Mouse (Mus musculus) liver, adult 2 months (tissue): ENCODE measurements around the gene Dytn. TPM values are rescaled to one million over a fixed set of nuclear protein-coding genes. Genes with fewer than 3 reads are reported as not detected.

ENCODE experiments used
- DNase-seq: peaks from one replicate; pipeline ENCODE4 v3.0.0-alpha.2; 2011; ENCODE audit warnings: low read depth, low spot score; ENCODE audit errors: extremely low read depth
- H3K27ac ChIP-seq: fragments of 200-500 bp; replicated peaks from 2 replicates; pipeline ENCODE4 v1.5.1; 2012; ENCODE audit warnings: low read depth, mild to moderate bottlenecking, control low read depth, inconsistent platforms, low read length; ENCODE audit not compliant: insufficient read depth
- H3K27me3 ChIP-seq: fragments of 200-500 bp; 2 replicates; pipeline ENCODE4 v1.6.1; 2012; ENCODE audit warnings: mild to moderate bottlenecking, moderate library complexity, low read length, inconsistent platforms; ENCODE audit not compliant: control insufficient read depth, insufficient read depth
- H3K36me3 ChIP-seq: fragments of 200-500 bp; 2 replicates; pipeline ENCODE4 v1.6.1; 2012; ENCODE audit warnings: low read length, inconsistent platforms; ENCODE audit not compliant: control insufficient read depth, insufficient read depth
- H3K4me1 ChIP-seq: fragments of 200-500 bp; 2 replicates; pipeline ENCODE4 v1.6.1; 2011; ENCODE audit warnings: low read length; ENCODE audit not compliant: control insufficient read depth, insufficient read depth
- H3K4me3 ChIP-seq: fragments of 200-500 bp; 2 replicates; pipeline ENCODE4 v1.5.1; 2011; ENCODE audit warnings: low read depth, mild to moderate bottlenecking, control low read depth, low read length, moderate library complexity; ENCODE audit not compliant: insufficient read depth
- H3K79me2 ChIP-seq: fragments of 200-500 bp; 2 replicates; pipeline ENCODE4 v1.6.1; 2012; ENCODE audit warnings: inconsistent platforms, mild to moderate bottlenecking, low read length, moderate library complexity; ENCODE audit not compliant: control insufficient read depth, insufficient read depth
- H3K9ac ChIP-seq: fragments of 200-500 bp; 2 replicates; pipeline ENCODE4 v1.6.1; 2012; ENCODE audit warnings: low read depth, mild to moderate bottlenecking, control low read depth, inconsistent platforms, low read length
- CTCF ChIP-seq: fragments of 200-500 bp; IDR thresholded peaks from 2 replicates; pipeline ENCODE4 v1.5.1; 2011; ENCODE audit warnings: low read depth, low read length, control low read depth
- POLR2A ChIP-seq: fragments of 200-500 bp; IDR thresholded peaks from 2 replicates; pipeline ENCODE4 v1.6.1; 2011; ENCODE audit warnings: low read length, control low read depth; ENCODE audit not compliant: insufficient read depth; ENCODE audit errors: extremely low read depth
- WGBS: fragments of 180-500 bp; shearing (Covaris S2); methylation state at CpG from one replicate; pipeline ENCODE4 v1.1.7; 2018; 5-methylcytosine and 5-hydroxymethylcytosine counted together
- polyA plus RNA-seq: library from polyadenylated mRNA; depleted of rRNA; stranded (reverse); fragments of >200 nt; gene quantifications from 2 replicates; pipeline ENCODE4 v1.2.3, GENCODE M21; 2012
- total RNA-seq: library from RNA; depleted of rRNA; stranded (reverse); fragments of >200 nt; gene quantifications from 2 replicates; pipeline ENCODE4 v1.2.3, GENCODE M21; 2014

The Dytn gene
- total and polyA plus RNA-seq, 2 experiments = not detected

GRCm38 (mm10) chr1:63614594-63614993, 72.1 kb downstream of the Dytn start:
- H3K79me2 ChIP-seq = no peaks in the 10 kb centered on the region
- TF ChIP-seq CTCF (no peak), POLR2A (no peak)
- WGBS = 1% methylated on average over 11 of the region's 11 CpGs
- H3K27me3 ChIP-seq = no peaks in the 10 kb centered on the region; the same call in 1 of the 2 replicates
- H3K27ac ChIP-seq = no peak overlapping the region
- no peaks in the 10 kb centered on the region for H3K36me3 ChIP-seq
- DNase-seq = no peak
- no peak overlapping the region for H3K4me3 ChIP-seq
- no peaks in the 10 kb centered on the region for H3K4me1 ChIP-seq
- no peak overlapping the region for H3K9ac ChIP-seq

DNA sequence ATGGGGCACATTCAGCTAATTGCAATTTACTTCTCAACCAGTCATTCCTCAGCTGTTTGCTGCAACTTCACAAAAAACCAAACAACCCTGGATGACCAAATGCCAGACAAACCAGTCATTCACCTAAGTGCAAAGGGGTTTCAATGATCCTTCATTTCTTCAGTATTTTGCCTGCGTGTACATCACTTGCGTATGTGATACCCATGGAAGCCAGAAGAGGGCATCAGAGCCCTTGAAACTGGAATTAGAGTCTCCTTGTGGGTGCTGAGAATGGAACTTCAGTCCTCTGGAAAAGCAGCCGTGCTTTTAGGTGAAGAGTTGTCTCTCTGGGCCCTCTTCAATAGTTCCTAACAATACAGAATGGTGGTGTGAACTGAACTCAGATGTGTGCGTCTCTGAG, 77.1 kb downstream of the Dytn start:
- WGBS = 90% methylated on average over 4 of the region's 4 CpGs
- H3K27ac ChIP-seq = no peak overlapping the region
- no peaks in the 10 kb centered on the region for H3K4me1 ChIP-seq
- H3K27me3 ChIP-seq = no peaks in the 10 kb centered on the region; the same call in 1 of the 2 replicates
- no peak overlapping the region for H3K9ac ChIP-seq
- H3K36me3 ChIP-seq = no peaks in the 10 kb centered on the region
- TF ChIP-seq POLR2A (no peak), CTCF (no peak)
- H3K79me2 ChIP-seq = no peaks in the 10 kb centered on the region
- no peak overlapping the region for H3K4me3 ChIP-seq
- DNase-seq = no peak

GRCm38 (mm10) chr1:63603870-63604500, 82.7 kb downstream of the Dytn start:
- TF ChIP-seq POLR2A (no peak), CTCF (no peak)
- H3K9ac ChIP-seq = no peak overlapping the region
- H3K4me3 ChIP-seq = no peak overlapping the region
- H3K4me1 ChIP-seq = no peaks in the 10 kb centered on the region
- no peaks in the 10 kb centered on the region for H3K79me2 ChIP-seq
- no peak overlapping the region for H3K27ac ChIP-seq
- no peaks in the 10 kb centered on the region for H3K36me3 ChIP-seq
- DNase-seq = no peak
- H3K27me3 ChIP-seq = no peaks in the 10 kb centered on the region
- WGBS = 40% methylated on average over 3 of the region's 3 CpGs

GRCm38 (mm10) chr1:63586869-63587268, 99.9 kb downstream of the Dytn start:
- H3K27ac ChIP-seq = no peak overlapping the region
- no peaks in the 10 kb centered on the region for H3K36me3 ChIP-seq
- no peak overlapping the region for H3K4me3 ChIP-seq
- 76% methylated on average over 7 of the region's 7 CpGs for WGBS
- no peak overlapping the region for H3K9ac ChIP-seq
- H3K27me3 ChIP-seq = no peaks in the 10 kb centered on the region
- DNase-seq = no peak
- H3K79me2 ChIP-seq = no peaks in the 10 kb centered on the region
- TF ChIP-seq CTCF (no peak), POLR2A (no peak)
- H3K4me1 ChIP-seq = no peaks in the 10 kb centered on the region

- H3K4me1 ChIP-seq = no peaks in the 10 kb centered on the region
- H3K79me2 ChIP-seq = no peaks in the 10 kb centered on the region
- no peak overlapping the region for H3K27ac ChIP-seq
- TF ChIP-seq POLR2A (no peak), CTCF (no peak)
- WGBS = 83% methylated on average over 8 of the region's 8 CpGs
- H3K27me3 ChIP-seq = no peaks in the 10 kb centered on the region
- no peak overlapping the region for H3K4me3 ChIP-seq
- H3K9ac ChIP-seq = no peak overlapping the region
- H3K36me3 ChIP-seq = no peaks in the 10 kb centered on the region
- no peak for DNase-seq
These were observed 107.6 kb downstream of the Dytn start for GRCm38 (mm10) chr1:63579153-63579552.

DNA sequence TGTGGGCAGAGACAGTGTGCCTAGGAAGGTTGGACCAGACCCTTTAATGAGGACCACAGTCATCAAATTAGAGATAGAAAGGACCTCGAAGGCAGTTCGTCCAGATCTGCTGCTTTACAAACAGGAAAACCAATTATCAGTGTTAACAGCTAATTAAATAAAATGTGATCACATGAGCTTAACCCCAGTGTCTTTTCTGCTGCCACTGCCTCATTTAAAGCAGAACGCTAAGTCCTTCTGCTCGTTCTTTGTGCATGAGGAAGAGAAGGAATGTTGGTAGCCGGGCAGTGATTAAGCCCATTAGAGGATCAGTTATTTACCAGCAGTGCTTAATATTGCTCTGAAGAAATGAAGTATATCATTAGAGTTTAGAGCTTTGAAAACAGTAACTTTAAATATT, 109.9 kb downstream of the Dytn start:
- no peak for TF ChIP-seq CTCF
- no peak for TF ChIP-seq POLR2A
- no peaks in the 10 kb centered on the region for H3K4me1 ChIP-seq
- no peaks in the 10 kb centered on the region for H3K27me3 ChIP-seq
- H3K4me3 ChIP-seq = no peak overlapping the region
- no peaks in the 10 kb centered on the region for H3K79me2 ChIP-seq
- no peak overlapping the region for H3K9ac ChIP-seq
- no peak overlapping the region for H3K27ac ChIP-seq
- H3K36me3 ChIP-seq = no peaks in the 10 kb centered on the region
- 73% methylated on average over 5 of the region's 5 CpGs for WGBS
- DNase-seq = no peak
